Mouse (Mus musculus): ENCODE measurements around the gene Ndufaf2.

DNA sequence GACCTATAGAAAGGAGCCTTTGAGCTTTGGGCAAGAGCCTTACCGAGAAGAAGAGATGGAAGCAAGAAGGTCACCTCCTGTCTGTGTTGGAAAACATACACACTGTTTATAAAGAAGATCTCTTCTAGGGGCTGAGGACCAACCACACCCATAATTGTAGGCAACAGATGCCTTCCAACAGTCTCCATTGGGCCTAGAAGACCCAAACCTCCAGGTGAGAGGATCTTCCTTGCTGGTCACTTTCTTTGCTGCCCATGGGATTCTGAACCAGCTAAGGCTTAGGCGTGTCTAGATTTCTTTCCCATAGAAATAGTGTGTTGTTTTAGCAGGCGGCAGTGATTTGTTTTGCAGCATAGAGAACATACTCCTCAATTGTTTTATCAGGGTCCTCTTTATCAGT is 162.1 kb downstream of the Ndufaf2 start:
- no peak for TF ChIP-seq GATA1 (IDR thresholded peaks at IDR 0.05; ENCODE audit: borderline replicate concordance, low read length)
- TF ChIP-seq FLI1 (IDR thresholded peaks at IDR 0.05; ENCODE audit: low read length), result no peak
